Mouse (Mus musculus): ENCODE measurements around the gene Rhox2a. TPM values are rescaled to one million over a fixed set of nuclear protein-coding genes. Genes with fewer than 3 reads are reported as not detected.
"Not testable (repeated sequence)": the region's sequence is repeated elsewhere in the genome, so short reads cannot be mapped to it uniquely, and the experiment has no call there.

Gene Rhox2a
- not detected in 2 replicates for polyA plus RNA-seq (2012; rRNA removed)

- DNase-seq; H3K27ac ChIP-seq (ENCODE audit: insufficient read depth, low read length); H3K27me3 ChIP-seq (ENCODE audit: control insufficient read depth, insufficient read depth, low read length); H3K4me3 ChIP-seq (replicated peaks; ENCODE audit: insufficient read depth, low read depth, low read length); H3K4me1 ChIP-seq (ENCODE audit: control insufficient read depth, insufficient read depth, low read length): not testable (repeated sequence)
- WGBS: no CpG with 5 or more reads among the region's 9 CpGs
These were observed at the start of gene Rhox2a for GRCm38 (mm10) chrX:37244676-37245075. Gene Rhox2a, plus strand, starts transcription at chrX:37244976.

DNA sequence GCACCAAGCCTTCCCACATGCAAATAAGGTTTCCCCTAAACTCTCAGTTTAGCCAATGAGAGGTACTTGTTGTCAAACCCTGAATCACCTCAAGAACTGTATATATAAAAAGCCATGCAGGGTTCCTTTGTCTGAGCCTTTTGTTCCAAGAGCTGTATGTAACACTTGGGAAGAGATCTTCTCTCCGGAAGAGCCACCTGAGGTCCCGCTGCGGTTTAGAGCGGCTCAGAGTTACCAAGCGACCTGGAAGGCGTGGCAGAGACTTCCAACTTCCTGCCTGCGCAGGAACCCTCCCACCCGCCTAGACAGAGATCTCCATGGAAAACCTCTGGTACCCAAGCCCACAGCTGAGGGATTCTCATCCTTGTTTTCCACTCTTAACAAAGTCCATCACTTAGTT lies 46.1 kb upstream of the Rhox2a start:
- no peak overlapping the region for H3K4me3 ChIP-seq (replicated peaks; ENCODE audit: insufficient read depth, low read depth, low read length)
- H3K4me1 ChIP-seq (ENCODE audit: control insufficient read depth, insufficient read depth, low read length): no peaks in the 10 kb centered on the region
- no peak for TF ChIP-seq POLR2A (IDR thresholded peaks at IDR 0.05; ENCODE audit: borderline replicate concordance, insufficient read depth, low read length)
- TF ChIP-seq CTCF (IDR thresholded peaks at IDR 0.05; ENCODE audit: borderline replicate concordance, insufficient read depth, low read depth, low read length): no peak
- no peak for DNase-seq
- H3K27me3 ChIP-seq (ENCODE audit: control insufficient read depth, insufficient read depth, low read length): no peaks in the 10 kb centered on the region
- WGBS: 62% methylated on average over 8 of the region's 8 CpGs
- H3K27ac ChIP-seq (ENCODE audit: insufficient read depth, low read length): no peak overlapping the region

GRCm38 (mm10) chrX:37210941-37211340 lies 33.8 kb upstream of the Rhox2a start, which contains the start of gene Gm9:
Gene Gm9, minus strand, starts transcription at chrX:37211041.
- no peak within 1 kb of the TSS for H3K4me3 ChIP-seq (replicated peaks; ENCODE audit: insufficient read depth, low read depth, low read length)
- no peaks in the 10 kb centered on the region for H3K27me3 ChIP-seq (ENCODE audit: control insufficient read depth, insufficient read depth, low read length)
- 85% methylated on average over 10 of the region's 10 CpGs for WGBS
- H3K27ac ChIP-seq (ENCODE audit: insufficient read depth, low read length): no peak within 1 kb of the TSS
- TF ChIP-seq POLR2A (IDR thresholded peaks at IDR 0.05; ENCODE audit: borderline replicate concordance, insufficient read depth, low read length) (no peak), CTCF (IDR thresholded peaks at IDR 0.05; ENCODE audit: borderline replicate concordance, insufficient read depth, low read depth, low read length) (no peak)
- no peaks in the 10 kb centered on the region for H3K4me1 ChIP-seq (ENCODE audit: control insufficient read depth, insufficient read depth, low read length)
- no peak for DNase-seq

- not testable (repeated sequence) for H3K27ac ChIP-seq (ENCODE audit: insufficient read depth, low read length); H3K27me3 ChIP-seq (ENCODE audit: control insufficient read depth, insufficient read depth, low read length); H3K4me3 ChIP-seq (replicated peaks; ENCODE audit: insufficient read depth, low read depth, low read length); H3K4me1 ChIP-seq (ENCODE audit: control insufficient read depth, insufficient read depth, low read length); DNase-seq
- 58% methylated on average over 1 of the region's 1 CpGs for WGBS
These were observed 22.6 kb upstream of the Rhox2a start, which contains the start of gene Rhox1 for GRCm38 (mm10) chrX:37222158-37222557. Gene Rhox1, minus strand, starts transcription at chrX:37222258.

DNA sequence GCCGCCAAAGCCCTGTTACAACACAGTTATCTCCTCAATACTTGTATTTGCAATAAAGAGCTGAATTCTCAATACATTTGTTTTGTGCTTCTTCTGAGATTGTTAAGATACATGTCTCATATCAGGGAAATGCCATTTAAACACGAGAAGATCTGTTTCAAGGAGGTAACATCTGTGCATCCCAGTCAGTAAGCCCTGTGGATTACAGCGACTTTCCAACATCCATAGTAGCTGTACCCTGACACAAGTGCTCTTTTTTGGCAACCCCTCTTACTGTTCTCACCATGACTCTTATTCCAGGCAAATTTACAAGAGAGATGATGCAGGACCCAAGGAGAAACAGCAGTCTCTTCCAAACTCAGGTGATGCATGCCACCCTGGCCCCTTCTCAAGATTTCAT lies 4.8 kb downstream of the Rhox2a start, which contains the start of gene Rhox3a:
TSS of gene Rhox3a (plus strand) at position 301 of the 400 bp plus-strand sequence.
- H3K4me3 ChIP-seq (replicated peaks; ENCODE audit: insufficient read depth, low read depth, low read length); H3K27me3 ChIP-seq (ENCODE audit: control insufficient read depth, insufficient read depth, low read length); H3K27ac ChIP-seq (ENCODE audit: insufficient read depth, low read length); H3K4me1 ChIP-seq (ENCODE audit: control insufficient read depth, insufficient read depth, low read length); DNase-seq: not testable (repeated sequence)
- WGBS: 100% methylated on average over 1 of the region's 3 CpGs

DNA sequence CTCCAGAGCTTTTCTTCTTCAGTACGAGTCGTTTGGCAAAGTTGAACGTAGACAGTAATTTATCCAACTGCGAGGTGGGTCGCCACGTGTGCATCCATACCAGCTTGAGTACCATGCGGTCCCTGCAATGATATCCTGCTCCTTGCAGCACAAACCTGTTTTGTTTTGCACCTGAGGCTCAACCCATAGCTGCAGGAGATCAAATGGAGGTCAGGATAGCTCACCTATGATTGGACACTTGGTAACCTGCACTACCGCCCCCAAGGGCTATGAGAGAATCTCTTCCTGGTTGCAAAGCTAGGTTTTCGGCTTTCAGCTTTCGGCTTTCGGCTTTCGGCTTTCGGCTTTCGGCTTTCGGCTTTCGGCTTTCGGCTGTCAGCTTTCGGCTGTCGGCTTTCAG lies 20.3 kb downstream of the Rhox2a start, which contains the start of gene Rhox4a:
TSS of gene Rhox4a (plus strand) at position 301 of the 400 bp plus-strand sequence.
- H3K27me3 ChIP-seq (ENCODE audit: control insufficient read depth, insufficient read depth, low read length); H3K4me3 ChIP-seq (replicated peaks; ENCODE audit: insufficient read depth, low read depth, low read length); H3K27ac ChIP-seq (ENCODE audit: insufficient read depth, low read length); H3K4me1 ChIP-seq (ENCODE audit: control insufficient read depth, insufficient read depth, low read length); DNase-seq: not testable (repeated sequence)
- 92% methylated on average over 10 of the region's 19 CpGs for WGBS

Other genes with a start within 250 kb of the Rhox2a start
- gene Sowahd, start 196.1 kb upstream of the Rhox2a start, polyA plus RNA-seq (2012; rRNA removed): not detected in 2 replicates
- 240 and 243 TPM in 2 replicates for gene Rpl39, start 159.6 kb upstream of the Rhox2a start, polyA plus RNA-seq (2012; rRNA removed)
- gene Upf3b, start 134.7 kb upstream of the Rhox2a start, polyA plus RNA-seq (2012; rRNA removed): 38.1 and 40.1 TPM in 2 replicates
- gene Nkap, start 118.2 kb upstream of the Rhox2a start, polyA plus RNA-seq (2012; rRNA removed): 6.1 TPM in 2 replicates
- 0.05 and 0.22 TPM in 2 replicates for gene Akap14, start 76.1 kb upstream of the Rhox2a start, polyA plus RNA-seq (2012; rRNA removed)
- gene Ndufa1, start 53.8 kb upstream of the Rhox2a start, polyA plus RNA-seq (2012; rRNA removed): 567 TPM in 2 replicates
- 8.3 and 9.5 TPM in 2 replicates for gene Rnf113a1, start 53.7 kb upstream of the Rhox2a start, polyA plus RNA-seq (2012; rRNA removed)
- gene Gm9, start 33.9 kb upstream of the Rhox2a start, polyA plus RNA-seq (2012; rRNA removed): not detected in 2 replicates
- gene Rhox1, start 22.7 kb upstream of the Rhox2a start, polyA plus RNA-seq (2012; rRNA removed): not detected in 2 replicates
- gene Rhox3a, start 4.9 kb downstream of the Rhox2a start, polyA plus RNA-seq (2012; rRNA removed): not detected in 2 replicates
- not detected in 2 replicates for gene Rhox4a, start 20.4 kb downstream of the Rhox2a start, polyA plus RNA-seq (2012; rRNA removed)
- gene Rhox3a2, start 135.1 kb downstream of the Rhox2a start, polyA plus RNA-seq (2012; rRNA removed): not detected in 2 replicates
- not detected in 2 replicates for gene Rhox4a2, start 145.9 kb downstream of the Rhox2a start, polyA plus RNA-seq (2012; rRNA removed)
- gene Rhox2b, start 167.1 kb downstream of the Rhox2a start, polyA plus RNA-seq (2012; rRNA removed): not detected in 2 replicates
- not detected in 2 replicates for gene Rhox4b, start 187.5 kb downstream of the Rhox2a start, polyA plus RNA-seq (2012; rRNA removed)
- not detected in 2 replicates for gene Rhox2c, start 208.7 kb downstream of the Rhox2a start, polyA plus RNA-seq (2012; rRNA removed)
- gene Rhox3c, start 213.6 kb downstream of the Rhox2a start, polyA plus RNA-seq (2012; rRNA removed): not detected in 2 replicates
- not detected in 2 replicates for gene Rhox4c, start 235.4 kb downstream of the Rhox2a start, polyA plus RNA-seq (2012; rRNA removed)
- not detected in 2 replicates for gene Rhox2d, start 248.5 kb downstream of the Rhox2a start, polyA plus RNA-seq (2012; rRNA removed)

Data from cerebellum, adult 2 months (tissue).